Mouse (Mus musculus) kidney, embryonic 16.5 days (tissue): Measurements from ENCODE around the gene Tubgcp2. TPM values are rescaled to one million over a fixed set of nuclear protein-coding genes. Genes with fewer than 3 reads are reported as not detected.

ENCODE experiments used
- ATAC-seq: fragments of 200-750 bp; cut with Nextera tagmentation; 2 replicates; pipeline ENCODE4 v1.8.0; 2017; ENCODE audit warnings: moderate TSS enrichment; ENCODE audit not compliant: low FRiP score, low TSS enrichment
- H3K27ac ChIP-seq: fragments of 300-500 bp; sonication (generic); 2 replicates; pipeline ENCODE4 v1.5.1; 2014; ENCODE audit warnings: low read length
- H3K27me3 ChIP-seq: fragments of 300-500 bp; sonication (generic); 2 replicates; pipeline ENCODE4 v1.6.1; 2014; ENCODE audit warnings: low read length, control low read depth, mixed read lengths; ENCODE audit not compliant: insufficient read depth
- H3K36me3 ChIP-seq: fragments of 300-500 bp; sonication (generic); 2 replicates; pipeline ENCODE4 v1.6.1; 2014; ENCODE audit warnings: low read length, control low read depth, mixed read lengths; ENCODE audit not compliant: insufficient read depth
- H3K4me1 ChIP-seq: fragments of 300-500 bp; sonication (generic); 2 replicates; pipeline ENCODE4 v1.6.1; 2014; ENCODE audit warnings: low read length, control low read depth, mixed read lengths; ENCODE audit not compliant: insufficient read depth
- H3K4me2 ChIP-seq: fragments of 300-500 bp; sonication (generic); replicated peaks from 2 replicates; pipeline ENCODE4 v1.6.1; 2014; ENCODE audit warnings: low read depth, low read length
- H3K4me3 ChIP-seq: fragments of 300-500 bp; sonication (generic); 2 replicates; pipeline ENCODE4 v1.5.1; 2014; ENCODE audit warnings: mild to moderate bottlenecking, low read length
- H3K9ac ChIP-seq: fragments of 300-500 bp; sonication (generic); replicated peaks from 2 replicates; pipeline ENCODE4 v1.6.1; 2014; ENCODE audit warnings: low read length
- H3K9me3 ChIP-seq: fragments of 300-500 bp; sonication (generic); 2 replicates; pipeline ENCODE4 v1.6.1; 2016; ENCODE audit warnings: low read length, control low read depth
- WGBS: fragments of 180-500 bp; shearing (Covaris S2); extraction: QIAGEN DNeasy Blood & Tissue Kit; methylation state at CpG from one replicate; pipeline ENCODE4 v1.1.7; 2014; 5-methylcytosine and 5-hydroxymethylcytosine counted together
- polyA plus RNA-seq: library from polyadenylated mRNA; unstranded; fragments of >200 nt; fragmentation: Nextera tagmentation; extraction: Ambion mirVana; gene quantifications from 2 replicates; pipeline ENCODE4 v1.2.1, GENCODE M21; 2015

The Tubgcp2 gene
- polyA plus RNA-seq, 1 experiment from 2014 or later: 57.7 TPM

DNA sequence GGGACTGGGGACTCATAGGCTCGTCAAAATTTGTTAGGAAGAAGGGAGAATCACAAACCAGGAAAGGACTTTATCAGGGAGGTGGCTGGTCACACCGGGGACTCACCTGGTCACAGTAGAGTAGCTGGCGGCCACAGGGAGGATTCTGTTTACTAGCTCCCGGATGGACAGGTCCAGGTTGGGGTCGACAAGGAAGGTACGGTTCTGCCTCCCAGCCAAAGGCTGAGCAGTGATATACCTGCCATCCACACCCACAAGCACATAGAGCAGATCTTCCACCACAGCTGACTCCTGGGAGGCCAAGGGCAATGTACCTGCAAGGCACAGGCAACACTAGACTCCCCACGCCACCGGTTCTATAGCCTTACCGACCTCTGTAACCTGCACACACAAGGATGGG, 28.7 kb downstream of the Tubgcp2 start:
- H3K4me2 ChIP-seq: no peak overlapping the region
- peaks cover 49% of the 10 kb centered on the region for H3K36me3 ChIP-seq
- no peak overlapping the region for H3K27ac ChIP-seq
- WGBS: 92% methylated on average over 9 of the region's 9 CpGs
- no peaks in the 10 kb centered on the region for H3K27me3 ChIP-seq
- H3K4me3 ChIP-seq: no peak overlapping the region
- H3K4me1 ChIP-seq: no peaks in the 10 kb centered on the region
- no peaks in the 10 kb centered on the region for H3K9me3 ChIP-seq
- ATAC-seq: no peak
- no peak overlapping the region for H3K9ac ChIP-seq

DNA sequence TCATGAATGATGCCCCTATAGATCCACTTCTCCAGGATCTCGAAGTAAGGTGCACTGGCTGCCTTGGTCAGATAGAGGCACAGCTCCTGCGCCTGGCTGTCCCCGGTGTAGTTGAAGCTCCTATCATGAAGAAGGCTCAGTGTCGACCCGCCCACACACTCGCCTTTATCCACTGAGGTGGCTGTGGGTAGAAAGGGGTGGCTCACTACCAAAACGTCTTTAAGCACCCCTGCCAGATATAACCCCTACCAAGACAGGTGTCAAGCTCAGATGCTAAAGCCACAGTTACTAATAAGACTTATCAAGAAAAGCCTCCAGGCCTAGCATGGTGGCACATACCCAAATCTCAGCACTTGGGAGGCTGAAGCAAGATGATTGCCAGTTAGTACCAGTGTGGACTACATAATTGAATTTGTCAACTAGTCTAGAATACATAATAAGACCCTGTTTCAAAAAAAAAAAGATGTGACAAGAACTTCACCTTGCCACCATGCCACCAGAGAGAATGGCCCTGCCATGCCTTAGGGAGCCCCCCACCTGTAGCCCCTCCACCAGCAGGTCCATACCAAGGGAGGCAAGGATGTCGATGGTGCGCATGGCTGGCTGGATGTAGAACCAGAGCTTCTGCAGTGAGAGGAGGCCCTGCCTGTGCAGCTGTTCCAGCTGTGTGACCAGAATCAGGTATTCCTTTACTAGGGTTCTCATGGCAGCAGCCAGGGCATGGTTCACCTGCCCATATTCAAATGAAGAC, 29.4 kb downstream of the Tubgcp2 start:
- H3K36me3 ChIP-seq: peaks cover 49% of the 10 kb centered on the region

DNA sequence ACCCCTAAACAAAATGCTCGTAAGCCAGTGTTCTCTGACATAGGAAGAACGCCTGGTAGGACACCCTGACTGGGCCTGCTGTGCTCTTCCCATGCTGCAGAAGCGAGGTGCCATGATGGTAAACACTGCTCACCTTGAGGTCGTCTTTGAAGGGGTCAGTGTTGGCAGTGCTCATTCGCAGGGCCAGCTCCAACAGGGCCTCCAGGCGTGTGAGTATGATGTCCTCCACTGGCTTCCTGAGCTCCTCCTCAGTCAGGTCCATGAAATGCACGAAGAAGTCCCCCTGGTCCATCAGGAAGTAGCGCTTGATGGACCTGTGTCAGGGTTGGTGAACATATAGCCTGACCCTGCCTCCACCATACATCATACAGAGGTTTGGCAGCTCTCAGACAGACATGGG, 31.8 kb downstream of the Tubgcp2 start:
- no peak overlapping the region for H3K4me3 ChIP-seq
- H3K9ac ChIP-seq: no peak overlapping the region
- WGBS: 94% methylated on average over 8 of the region's 8 CpGs
- no peaks in the 10 kb centered on the region for H3K9me3 ChIP-seq
- H3K27me3 ChIP-seq: no peaks in the 10 kb centered on the region
- no peaks in the 10 kb centered on the region for H3K4me1 ChIP-seq
- peaks cover 55% of the 10 kb centered on the region for H3K36me3 ChIP-seq
- H3K4me2 ChIP-seq: no peak overlapping the region
- no peak for ATAC-seq
- H3K27ac ChIP-seq: no peak overlapping the region

More for the DNA sequence above, 29.4 kb downstream of the Tubgcp2 start:
- Histone ChIP-seq H3K9ac (no peak overlapping the region), H3K9me3 (no peaks in the 10 kb centered on the region), H3K4me2 (no peak overlapping the region), H3K27me3 (no peaks in the 10 kb centered on the region), H3K4me3 (no peak overlapping the region), H3K27ac (no peak overlapping the region), H3K4me1 (no peaks in the 10 kb centered on the region)
- no peak for ATAC-seq
- WGBS: 90% methylated on average over 9 of the region's 9 CpGs

DNA sequence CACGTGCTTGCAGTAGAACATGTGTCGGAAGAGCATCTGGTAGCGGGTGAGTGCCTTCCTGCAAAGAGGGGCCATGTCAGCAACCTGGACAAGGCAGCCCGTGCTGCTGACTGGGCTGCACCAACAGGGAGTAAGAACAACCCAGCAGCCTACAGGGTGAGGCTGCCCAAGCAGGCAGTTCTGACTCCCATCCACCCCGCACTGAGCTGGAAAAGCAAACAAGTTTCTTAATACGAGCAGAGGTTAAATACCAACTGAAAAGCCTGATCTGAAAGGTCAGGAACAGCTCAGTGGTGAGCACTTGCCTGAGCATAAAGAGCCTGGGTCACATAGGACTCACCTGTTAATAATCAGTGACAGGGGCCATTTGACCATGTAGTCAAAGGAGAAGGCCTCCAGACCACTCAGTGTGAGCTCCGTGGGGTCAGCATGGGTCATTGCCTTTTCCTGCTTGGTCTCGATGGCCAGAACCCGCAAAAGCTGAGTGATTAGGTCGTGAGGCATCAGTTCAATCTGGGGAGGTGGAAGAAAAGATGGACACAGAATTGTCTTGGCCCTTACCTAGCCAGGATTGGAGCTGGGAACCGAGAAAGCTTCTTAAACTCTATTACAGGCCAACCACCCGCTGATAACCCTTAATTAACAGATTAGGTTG, 35.3 kb downstream of the Tubgcp2 start:
- no peak overlapping the region for H3K27ac ChIP-seq

DNA sequence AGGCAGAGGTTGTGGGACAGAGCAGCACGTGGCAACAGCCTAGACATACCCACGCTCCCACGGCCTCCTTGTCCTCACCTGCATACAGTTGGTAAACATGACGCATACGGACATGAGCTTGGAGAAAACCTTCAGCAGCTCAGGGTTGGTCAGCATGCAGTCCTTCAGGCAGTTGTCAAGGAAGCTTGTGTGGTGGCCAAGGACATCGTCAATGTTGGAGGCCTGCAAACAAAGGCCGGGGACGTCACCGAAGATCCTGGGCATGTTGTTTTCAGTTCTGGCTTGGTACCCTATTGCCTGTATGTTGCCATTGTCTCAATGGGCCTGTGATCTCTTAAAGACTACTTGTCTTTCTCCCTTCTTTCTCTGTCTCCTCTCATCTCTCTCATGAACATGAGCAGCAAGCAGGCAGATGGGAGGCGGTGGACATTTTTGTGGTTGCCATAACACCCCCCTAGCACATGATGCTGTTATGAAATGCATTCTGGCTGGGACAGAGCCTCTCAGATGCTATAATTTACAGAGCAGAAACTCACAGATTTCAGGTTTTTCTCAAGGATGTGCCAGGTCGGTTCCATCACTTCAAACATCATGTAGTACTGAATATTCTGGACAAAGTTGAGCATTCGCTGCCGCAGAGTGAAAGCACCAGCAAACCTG, 37.6 kb downstream of the Tubgcp2 start:
- H3K4me3 ChIP-seq: no peak overlapping the region
- no peak overlapping the region for H3K4me2 ChIP-seq
- no peak overlapping the region for H3K9ac ChIP-seq
- 91% methylated on average over 13 of the region's 13 CpGs for WGBS
- no peaks in the 10 kb centered on the region for H3K4me1 ChIP-seq
- H3K27ac ChIP-seq: no peak overlapping the region
- ATAC-seq: no peak
- no peaks in the 10 kb centered on the region for H3K27me3 ChIP-seq
- H3K36me3 ChIP-seq: peaks cover 55% of the 10 kb centered on the region
- no peaks in the 10 kb centered on the region for H3K9me3 ChIP-seq

More for the DNA sequence above, 35.3 kb downstream of the Tubgcp2 start:
- 61% methylated on average over 12 of the region's 12 CpGs for WGBS
- H3K9ac ChIP-seq: no peak overlapping the region
- H3K4me1 ChIP-seq: no peaks in the 10 kb centered on the region
- no peak overlapping the region for H3K4me3 ChIP-seq
- no peak overlapping the region for H3K4me2 ChIP-seq
- H3K36me3 ChIP-seq: peaks cover 73% of the 10 kb centered on the region
- H3K27me3 ChIP-seq: no peaks in the 10 kb centered on the region
- H3K9me3 ChIP-seq: no peaks in the 10 kb centered on the region
- no peak for ATAC-seq

DNA sequence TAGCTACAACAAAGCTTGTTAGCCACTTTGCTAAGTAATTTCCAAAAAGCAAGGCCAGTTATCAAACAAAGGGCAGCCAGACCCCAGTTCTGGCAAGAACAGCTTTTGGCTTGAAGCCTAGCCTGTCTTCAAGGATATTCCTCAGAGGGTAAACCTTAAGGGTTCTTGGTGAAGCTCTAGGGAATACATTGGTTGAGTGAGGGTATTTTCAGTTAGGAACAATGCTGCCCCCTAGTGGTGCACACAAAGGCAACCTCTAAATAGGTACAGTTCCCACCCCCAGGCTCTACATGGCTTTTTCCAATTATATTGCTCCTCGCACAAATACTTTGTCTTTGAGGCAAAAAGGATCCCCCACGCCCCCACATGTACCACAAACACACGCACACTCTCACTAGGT, 41.8 kb downstream of the Tubgcp2 start:
- Histone ChIP-seq H3K27me3 (no peaks in the 10 kb centered on the region), H3K4me1 (no peaks in the 10 kb centered on the region), H3K9me3 (no peaks in the 10 kb centered on the region), H3K4me2 (no peak overlapping the region), H3K27ac (no peak overlapping the region), H3K36me3 (peaks cover 35% of the 10 kb centered on the region), H3K4me3 (no peak overlapping the region), H3K9ac (no peak overlapping the region)
- no peak for ATAC-seq
- 35% methylated on average over 3 of the region's 3 CpGs for WGBS

DNA sequence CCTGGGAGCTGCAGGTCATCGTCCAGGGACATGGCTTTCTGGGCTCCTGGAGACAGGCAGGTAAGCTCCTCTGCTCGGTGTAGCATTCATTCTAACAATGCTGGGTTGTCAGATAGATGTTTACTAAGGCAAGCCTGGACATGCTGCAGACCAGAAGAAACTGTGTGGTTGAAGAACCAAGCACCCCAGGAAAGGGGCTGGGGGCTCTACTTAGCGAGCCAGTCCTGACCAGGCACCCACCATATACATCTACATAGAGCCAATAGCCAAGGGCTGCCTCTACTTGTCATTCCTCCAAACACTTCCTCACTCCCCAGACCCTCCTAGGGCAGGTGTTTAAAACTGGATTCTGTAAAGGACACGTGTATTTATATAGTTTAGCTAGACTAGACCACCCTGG, 42.3 kb downstream of the Tubgcp2 start:
- Histone ChIP-seq H3K4me3 (no peak overlapping the region), H3K9me3 (no peaks in the 10 kb centered on the region), H3K27me3 (no peaks in the 10 kb centered on the region), H3K4me2 (no peak overlapping the region), H3K27ac (no peak overlapping the region), H3K9ac (no peak overlapping the region), H3K4me1 (no peaks in the 10 kb centered on the region), H3K36me3 (peaks cover 30% of the 10 kb centered on the region)
- ATAC-seq: 0 out of 2 replicates have a peak, but pooled peaks have one; percentile 16
- 84% methylated on average over 4 of the region's 4 CpGs for WGBS

DNA sequence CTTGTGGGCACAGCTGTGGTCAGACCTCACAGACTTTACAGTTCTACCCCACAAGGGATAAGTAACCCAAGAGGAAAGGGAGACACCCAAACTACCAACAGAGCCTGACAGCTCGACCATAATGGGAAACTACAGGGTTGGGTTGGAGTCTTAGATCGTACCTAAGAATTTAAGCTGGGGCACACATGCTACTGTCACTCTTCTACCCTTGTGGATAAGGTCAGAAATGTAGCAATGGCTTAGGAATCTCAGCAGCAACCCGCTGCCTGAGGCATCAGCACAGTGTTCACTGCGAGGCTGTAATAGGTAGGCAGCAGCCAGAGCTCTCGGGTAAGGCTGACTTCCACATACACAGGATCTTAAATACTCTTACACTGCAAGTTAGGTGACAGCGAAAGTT, 42.9 kb downstream of the Tubgcp2 start:
- no peaks in the 10 kb centered on the region for H3K4me1 ChIP-seq
- 91% methylated on average over 6 of the region's 6 CpGs for WGBS
- no peak overlapping the region for H3K27ac ChIP-seq
- H3K9ac ChIP-seq: no peak overlapping the region
- no peak overlapping the region for H3K4me3 ChIP-seq
- H3K4me2 ChIP-seq: no peak overlapping the region
- no peak for ATAC-seq
- peaks cover 23% of the 10 kb centered on the region for H3K36me3 ChIP-seq
- H3K27me3 ChIP-seq: no peaks in the 10 kb centered on the region
- no peaks in the 10 kb centered on the region for H3K9me3 ChIP-seq

DNA sequence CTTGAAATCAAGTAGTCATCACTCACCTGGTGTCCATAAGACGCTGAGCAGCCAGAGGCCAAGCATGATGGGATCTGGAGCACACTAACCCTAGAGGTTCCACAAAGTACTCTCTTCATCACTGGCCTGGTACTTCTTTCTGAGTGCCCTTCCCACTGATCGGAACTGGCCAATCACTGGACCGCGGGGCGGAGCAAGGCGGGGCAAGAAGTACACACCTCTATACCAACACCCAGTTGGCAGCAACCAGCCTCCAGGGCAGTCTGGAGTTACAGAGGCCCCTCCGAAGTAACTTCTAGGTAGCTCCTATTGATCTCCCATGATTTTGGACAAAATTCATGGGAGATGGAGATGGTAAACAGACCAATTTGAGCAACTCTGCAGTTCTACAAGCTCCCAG, 44.1 kb downstream of the Tubgcp2 start, which contains the start of gene Adam8:
Adam8 (minus strand) TSS at position 157 of the 400 bp plus-strand sequence.
- Histone ChIP-seq H3K4me2 (no peak within 1 kb of the TSS), H3K27me3 (no peaks in the 10 kb centered on the region), H3K4me1 (no peaks in the 10 kb centered on the region), H3K4me3 (no peak within 1 kb of the TSS), H3K9me3 (no peaks in the 10 kb centered on the region), H3K9ac (no peak within 1 kb of the TSS), H3K27ac (no peak within 1 kb of the TSS), H3K36me3 (peaks cover 12% of the 10 kb centered on the region)
- ATAC-seq: peak; percentile 68; the same call in 1 of the 2 replicates
- WGBS: 28% methylated on average over 7 of the region's 7 CpGs
